Mouse (Mus musculus) heart, embryonic 16.5 days (tissue): ENCODE measurements around the gene Epb41l5. TPM values are rescaled to one million over a fixed set of nuclear protein-coding genes. Genes with fewer than 3 reads are reported as not detected.
A peak's percentile ranks its signal among the peaks of the same experiment; 100 is the strongest.

Experiments used
- ATAC-seq: fragments of 200-750 bp; cut with Nextera tagmentation; replicated peaks from 2 replicates; pipeline ENCODE4 v1.8.0; 2017; ENCODE audit warnings: moderate number of reproducible peaks; ENCODE audit not compliant: insufficient read depth, low FRiP score; ENCODE audit errors: extremely low read depth
- H3K27ac ChIP-seq: fragments of 300-500 bp; sonication (generic); 2 replicates; pipeline ENCODE4 v1.5.1; 2014; ENCODE audit warnings: mild to moderate bottlenecking, low read length, control low read depth, moderate library complexity
- H3K27me3 ChIP-seq: fragments of 300-500 bp; sonication (generic); 2 replicates; pipeline ENCODE4 v1.6.1; 2014; ENCODE audit warnings: low read length, mixed read lengths; ENCODE audit not compliant: control insufficient read depth, insufficient read depth
- H3K36me3 ChIP-seq: fragments of 300-500 bp; sonication (generic); 2 replicates; pipeline ENCODE4 v1.6.1; 2014; ENCODE audit not compliant: control insufficient read depth, insufficient read depth
- H3K4me1 ChIP-seq: fragments of 300-500 bp; sonication (generic); 2 replicates; pipeline ENCODE4 v1.6.1; 2014; ENCODE audit warnings: low read length, mixed read lengths; ENCODE audit not compliant: control insufficient read depth, insufficient read depth
- H3K4me2 ChIP-seq: fragments of 300-500 bp; sonication (generic); 2 replicates; pipeline ENCODE4 v1.6.1; 2014; ENCODE audit warnings: low read depth, mild to moderate bottlenecking, control low read depth, low read length
- H3K4me3 ChIP-seq: fragments of 300-500 bp; sonication (generic); 2 replicates; pipeline ENCODE4 v1.5.1; 2014; ENCODE audit warnings: mild to moderate bottlenecking, control low read depth, low read length
- H3K9ac ChIP-seq: fragments of 300-500 bp; sonication (generic); 2 replicates; pipeline ENCODE4 v1.6.1; 2014; ENCODE audit warnings: low read length, control low read depth
- H3K9me3 ChIP-seq: fragments of 300-500 bp; sonication (generic); replicated peaks from 2 replicates; pipeline ENCODE4 v1.6.1; 2016; ENCODE audit warnings: low read length; ENCODE audit not compliant: control insufficient read depth
- WGBS: fragments of 180-500 bp; shearing (Covaris S2); extraction: QIAGEN DNeasy Blood & Tissue Kit; methylation state at CpG from one replicate; pipeline ENCODE4 v1.1.7; 2014; 5-methylcytosine and 5-hydroxymethylcytosine counted together
- polyA plus RNA-seq: library from polyadenylated mRNA; unstranded; fragments of >200 nt; fragmentation: Nextera tagmentation; extraction: Ambion mirVana; gene quantifications from 2 replicates; pipeline ENCODE4 v1.2.1, GENCODE M21; 2015

Gene Epb41l5
- polyA plus RNA-seq, 1 experiment from 2014 or later: 12.7 TPM

DNA sequence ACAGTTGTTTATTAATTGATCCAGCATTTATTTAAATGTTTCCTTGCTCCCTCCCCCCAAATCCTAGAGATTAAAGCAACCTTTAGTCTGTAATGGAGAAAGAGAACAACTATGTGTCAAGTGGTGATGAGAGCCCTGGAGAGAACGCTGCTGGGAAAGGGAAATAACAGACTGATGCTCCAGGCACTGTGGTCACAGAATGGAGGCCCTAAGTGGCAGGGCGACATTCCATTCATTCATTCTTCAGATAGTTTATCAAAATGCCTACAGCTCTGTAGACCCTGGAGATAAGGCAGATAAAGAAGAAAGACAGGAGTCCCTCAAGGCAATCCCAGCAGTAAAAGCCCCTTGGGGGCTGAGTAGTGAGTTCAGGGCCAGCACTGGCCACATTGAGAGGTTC lies 827 bp upstream of the Epb41l5 start:
- no peaks in the 10 kb centered on the region for H3K27me3 ChIP-seq
- no peaks in the 10 kb centered on the region for H3K9me3 ChIP-seq
- no peak overlapping the region for H3K4me2 ChIP-seq
- H3K27ac ChIP-seq: no peak overlapping the region
- no peak overlapping the region for H3K9ac ChIP-seq
- WGBS: 29% methylated on average over 2 of the region's 2 CpGs
- H3K36me3 ChIP-seq: no peaks in the 10 kb centered on the region
- peaks cover 10% of the 10 kb centered on the region for H3K4me1 ChIP-seq
- no peak overlapping the region for H3K4me3 ChIP-seq
- no peak for ATAC-seq

DNA sequence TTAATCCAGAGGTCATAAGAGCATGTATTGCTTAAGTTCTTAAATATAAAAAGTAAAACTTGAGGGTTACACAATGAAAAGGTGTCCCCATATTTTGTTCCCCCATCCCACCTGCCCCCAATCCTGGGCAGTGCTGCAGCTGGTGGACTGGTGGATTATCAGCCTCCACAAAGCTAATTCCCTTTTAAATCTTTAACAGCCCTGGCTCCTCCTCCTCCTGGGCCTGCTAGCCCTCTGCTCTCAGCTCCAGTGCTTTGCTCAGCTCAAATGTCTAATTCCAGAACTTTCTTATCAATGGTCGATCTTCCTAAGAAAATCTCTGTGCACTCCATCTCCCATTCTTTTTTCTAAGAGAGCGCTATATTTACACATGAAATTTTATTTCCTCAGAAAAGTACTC lies 2.4 kb downstream of the Epb41l5 start:
- no peak overlapping the region for H3K4me2 ChIP-seq
- no peaks in the 10 kb centered on the region for H3K36me3 ChIP-seq
- no peaks in the 10 kb centered on the region for H3K27me3 ChIP-seq
- 67% methylated on average over 2 of the region's 2 CpGs for WGBS
- no peak overlapping the region for H3K4me3 ChIP-seq
- ATAC-seq: no peak
- no peaks in the 10 kb centered on the region for H3K9me3 ChIP-seq
- H3K9ac ChIP-seq: no peak overlapping the region
- H3K27ac ChIP-seq: no peak overlapping the region
- peaks cover 10% of the 10 kb centered on the region for H3K4me1 ChIP-seq

DNA sequence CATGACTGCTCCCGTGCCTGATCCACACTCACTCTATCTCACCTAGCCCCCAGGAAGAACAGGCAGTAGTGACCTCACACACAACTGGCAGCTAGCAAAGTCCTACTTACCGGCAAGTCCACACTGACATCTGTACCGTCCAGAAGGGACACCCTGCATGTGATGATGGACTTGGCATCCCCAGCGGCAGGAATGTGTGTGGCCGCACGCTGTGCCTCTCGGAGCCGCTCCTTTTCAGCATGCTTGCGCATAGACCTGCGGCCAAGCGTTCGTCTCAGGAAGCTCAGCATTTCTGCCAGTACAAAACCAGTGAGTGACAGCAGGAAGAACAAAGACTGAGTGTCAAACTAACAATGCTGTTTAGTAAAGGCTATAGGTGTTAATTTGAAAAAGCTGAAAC lies 6.4 kb downstream of the Epb41l5 start:
- Histone ChIP-seq H3K27ac (no peak overlapping the region), H3K27me3 (no peaks in the 10 kb centered on the region), H3K4me1 (peaks cover 11% of the 10 kb centered on the region), H3K9ac (no peak overlapping the region), H3K36me3 (no peaks in the 10 kb centered on the region), H3K4me2 (peak overlapping the region; percentile 23; the same call in 1 of the 2 replicates), H3K4me3 (no peak overlapping the region), H3K9me3 (no peaks in the 10 kb centered on the region)
- 28% methylated on average over 12 of the region's 12 CpGs for WGBS
- ATAC-seq: peak; percentile 78

DNA sequence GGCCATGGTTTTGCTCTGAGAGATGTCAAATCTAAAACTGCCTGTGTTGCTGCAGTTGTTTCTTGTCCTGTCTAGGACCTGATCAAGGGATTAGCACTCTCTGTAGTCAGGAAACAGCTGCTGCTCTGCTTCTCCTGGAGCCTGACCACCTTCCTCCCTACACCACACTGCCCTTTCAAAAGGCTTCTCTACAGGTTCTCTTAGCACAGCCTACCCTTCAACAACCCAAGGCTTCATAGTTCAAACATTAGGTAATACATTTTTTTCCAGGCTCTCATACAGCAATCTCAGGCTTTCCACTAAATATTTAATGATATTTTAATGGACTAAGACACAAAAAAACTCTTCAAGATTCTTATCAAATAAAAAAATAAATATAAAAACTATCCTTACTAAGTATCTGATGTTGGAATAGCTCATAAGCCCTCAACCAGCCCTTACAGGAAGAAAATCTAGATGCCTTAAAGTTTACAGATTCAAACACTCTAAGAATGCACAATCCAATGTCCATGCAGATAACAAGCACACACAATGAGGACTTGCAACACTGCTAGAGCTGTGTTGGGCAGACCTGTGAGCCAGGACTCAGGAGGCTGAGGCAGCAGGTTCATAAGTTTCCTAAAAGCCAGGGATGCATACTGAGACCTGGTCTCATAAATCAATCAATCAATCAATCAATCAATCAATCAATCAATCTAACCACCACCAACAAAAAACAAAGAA lies 7.5 kb downstream of the Epb41l5 start:
- H3K4me3 ChIP-seq: no peak overlapping the region
- H3K27ac ChIP-seq: no peak overlapping the region
- no peak for ATAC-seq
- H3K27me3 ChIP-seq: no peaks in the 10 kb centered on the region
- H3K36me3 ChIP-seq: no peaks in the 10 kb centered on the region
- H3K9me3 ChIP-seq: no peaks in the 10 kb centered on the region
- no peak overlapping the region for H3K4me2 ChIP-seq
- no peak overlapping the region for H3K9ac ChIP-seq
- peaks cover 4% of the 10 kb centered on the region; the same call in 1 of the 2 replicates for H3K4me1 ChIP-seq

DNA sequence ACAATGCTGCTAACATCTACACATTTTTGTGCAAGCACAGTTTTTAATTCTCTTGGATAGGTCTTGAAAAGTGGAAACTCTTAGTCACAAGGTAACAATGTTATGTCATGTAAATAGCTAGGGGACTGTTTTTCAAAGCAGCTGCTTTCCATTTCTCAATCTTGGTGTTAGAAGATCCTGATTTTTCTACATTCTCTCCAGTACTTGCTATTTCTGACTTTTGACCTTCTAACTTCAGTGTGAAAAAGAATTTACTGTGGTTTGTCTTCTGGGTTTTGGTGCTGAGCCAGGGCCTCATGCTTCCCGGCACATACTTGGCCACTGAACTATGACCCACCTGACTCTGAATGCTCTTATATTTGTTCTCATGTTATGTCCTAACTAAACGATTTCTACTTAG lies 8.8 kb downstream of the Epb41l5 start:
- Histone ChIP-seq H3K4me3 (no peak overlapping the region), H3K9ac (no peak overlapping the region), H3K4me1 (peaks cover 4% of the 10 kb centered on the region; the same call in 1 of the 2 replicates), H3K27ac (no peak overlapping the region), H3K27me3 (no peaks in the 10 kb centered on the region), H3K9me3 (no peaks in the 10 kb centered on the region), H3K36me3 (no peaks in the 10 kb centered on the region), H3K4me2 (no peak overlapping the region)
- ATAC-seq: no peak
- WGBS: 50% methylated on average over 2 of the region's 2 CpGs

DNA sequence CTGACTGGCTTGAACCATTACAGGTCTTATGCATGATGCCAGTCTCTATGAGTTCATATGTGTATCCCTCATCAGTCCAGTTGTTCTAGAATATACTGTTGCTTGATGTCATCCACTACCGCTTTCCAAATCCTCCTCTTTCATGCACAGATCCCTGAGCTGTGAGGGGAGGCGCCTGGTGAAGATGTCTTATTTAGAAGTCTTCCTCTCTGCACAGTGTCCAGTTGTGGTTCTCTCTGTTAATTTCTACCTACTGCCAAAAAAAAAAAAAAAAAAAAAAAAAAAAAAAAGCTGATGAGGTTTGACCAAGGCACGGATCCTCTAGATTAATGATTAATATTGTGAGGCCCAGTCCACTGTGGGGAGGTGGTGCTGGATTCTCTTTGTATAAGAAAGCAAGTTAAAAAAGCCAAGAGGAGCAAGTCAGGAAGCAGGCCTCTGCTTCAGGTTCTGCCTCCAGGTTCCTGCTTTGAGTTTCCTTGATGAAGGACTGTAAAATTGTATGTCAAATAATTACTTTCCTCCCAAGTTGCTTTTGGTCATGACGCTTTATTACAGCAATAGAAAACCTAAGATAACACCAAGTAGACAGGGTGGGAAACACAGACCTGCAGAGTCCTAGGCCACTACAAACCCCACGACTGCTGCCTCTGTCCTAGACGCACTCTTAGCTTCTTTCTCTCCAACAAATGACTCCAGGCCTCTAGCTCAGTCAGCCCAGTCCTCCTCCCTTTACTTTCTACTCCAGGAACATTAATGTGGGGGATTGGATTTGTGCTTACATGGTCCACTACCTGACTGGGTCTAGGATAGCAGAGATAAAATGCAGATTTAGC lies 11.4 kb downstream of the Epb41l5 start:
- Histone ChIP-seq H3K27me3 (no peaks in the 10 kb centered on the region), H3K4me1 (peaks cover 4% of the 10 kb centered on the region; the same call in 1 of the 2 replicates), H3K9ac (no peak overlapping the region), H3K4me3 (no peak overlapping the region), H3K4me2 (no peak overlapping the region), H3K27ac (no peak overlapping the region), H3K9me3 (no peaks in the 10 kb centered on the region), H3K36me3 (no peaks in the 10 kb centered on the region; the same call in 1 of the 2 replicates)
- ATAC-seq: no peak
- WGBS: 82% methylated on average over 6 of the region's 6 CpGs

DNA sequence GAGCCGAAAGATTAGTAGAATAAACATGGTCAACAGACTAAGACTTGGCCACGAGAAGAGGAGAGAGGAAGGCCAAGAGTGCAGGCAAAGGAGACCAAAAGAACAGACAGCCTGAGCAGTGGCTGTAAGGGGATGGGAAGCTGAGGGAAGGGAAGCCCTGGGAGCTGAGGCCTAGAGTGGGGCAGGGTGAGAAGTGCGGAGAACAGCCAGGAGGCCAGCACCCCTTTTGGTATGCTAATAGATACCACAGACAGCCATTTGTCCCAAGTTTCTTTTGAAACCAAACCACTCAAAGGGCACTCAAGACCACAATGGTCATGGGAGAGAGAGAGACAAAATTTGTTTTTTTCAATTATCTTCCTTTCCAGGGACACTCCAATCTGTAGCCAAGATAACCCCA lies 14.1 kb downstream of the Epb41l5 start:
- Histone ChIP-seq H3K4me3 (no peak overlapping the region), H3K4me2 (no peak overlapping the region), H3K27ac (no peak overlapping the region), H3K9me3 (no peaks in the 10 kb centered on the region), H3K27me3 (no peaks in the 10 kb centered on the region), H3K36me3 (peaks cover 4% of the 10 kb centered on the region; the same call in 1 of the 2 replicates), H3K4me1 (peaks cover 2% of the 10 kb centered on the region; the same call in 1 of the 2 replicates), H3K9ac (no peak overlapping the region)
- 64% methylated on average over 3 of the region's 3 CpGs for WGBS
- no peak for ATAC-seq

DNA sequence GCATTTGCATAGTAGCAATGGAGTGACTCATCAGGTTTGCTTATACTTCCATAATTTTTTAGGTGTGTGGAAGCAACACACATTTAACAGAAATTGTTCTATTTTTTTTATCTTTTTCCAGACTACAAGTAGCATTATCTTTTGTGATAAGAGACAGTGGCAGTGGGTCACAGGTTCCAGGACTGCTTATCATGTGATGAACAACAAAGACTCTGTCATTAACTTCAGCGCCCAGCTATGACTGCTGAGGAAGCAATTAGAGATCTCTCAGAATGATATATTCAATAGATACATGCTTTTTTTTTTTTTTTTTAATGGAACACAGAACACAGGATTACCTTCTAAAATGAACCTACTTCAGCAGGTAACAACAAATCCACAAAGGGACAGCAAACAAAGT lies 18.4 kb downstream of the Epb41l5 start:
- no peak for ATAC-seq
- H3K36me3 ChIP-seq: peaks cover 4% of the 10 kb centered on the region; the same call in 1 of the 2 replicates
- no peaks in the 10 kb centered on the region for H3K9me3 ChIP-seq
- H3K4me1 ChIP-seq: peaks cover 2% of the 10 kb centered on the region; the same call in 1 of the 2 replicates
- H3K27me3 ChIP-seq: no peaks in the 10 kb centered on the region
- 22% methylated on average over 1 of the region's 1 CpGs for WGBS
- H3K4me2 ChIP-seq: no peak overlapping the region
- no peak overlapping the region for H3K4me3 ChIP-seq
- H3K27ac ChIP-seq: no peak overlapping the region
- H3K9ac ChIP-seq: no peak overlapping the region

DNA sequence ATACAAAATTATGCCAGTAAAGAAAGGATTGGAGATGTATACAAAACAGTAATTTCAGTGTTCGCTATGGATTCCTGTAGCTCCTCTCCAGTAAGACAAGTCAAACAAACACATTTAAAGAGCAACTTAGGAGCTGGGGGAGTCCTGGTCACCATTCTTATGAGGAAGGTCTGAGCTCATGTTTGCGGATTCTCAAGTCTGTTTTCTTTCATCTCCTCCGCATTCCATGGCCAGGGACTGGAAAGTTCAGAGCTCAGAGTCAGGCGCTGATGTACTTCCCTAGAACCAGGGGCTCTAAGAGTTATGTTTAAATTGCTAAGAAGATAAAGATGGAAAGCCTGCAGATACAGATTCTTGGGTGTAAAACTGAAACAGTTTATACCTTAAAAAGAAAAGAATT lies 22.0 kb downstream of the Epb41l5 start:
- H3K36me3 ChIP-seq: no peaks in the 10 kb centered on the region
- H3K4me1 ChIP-seq: peaks cover 2% of the 10 kb centered on the region; the same call in 1 of the 2 replicates
- no peak overlapping the region for H3K4me2 ChIP-seq
- H3K4me3 ChIP-seq: no peak overlapping the region
- no peaks in the 10 kb centered on the region for H3K9me3 ChIP-seq
- WGBS: 57% methylated on average over 4 of the region's 4 CpGs
- H3K27ac ChIP-seq: no peak overlapping the region
- no peaks in the 10 kb centered on the region for H3K27me3 ChIP-seq
- ATAC-seq: no peak
- H3K9ac ChIP-seq: no peak overlapping the region
